Mouse (Mus musculus) hindbrain, embryonic 12.5 days (tissue): Measurements from ENCODE around the gene Wdr81. TPM values are rescaled to one million over a fixed set of nuclear protein-coding genes. Genes with fewer than 3 reads are reported as not detected.

Experiments used
- ATAC-seq: fragments of 200-750 bp; cut with Nextera tagmentation; 2 replicates; pipeline ENCODE4 v1.8.0; 2017; ENCODE audit warnings: moderate TSS enrichment; ENCODE audit not compliant: low FRiP score
- H3K27ac ChIP-seq: fragments of 300-500 bp; sonication (generic); 2 replicates; pipeline ENCODE4 v1.5.1; 2016; ENCODE audit warnings: mild to moderate bottlenecking
- H3K27me3 ChIP-seq: fragments of 300-500 bp; sonication (generic); 2 replicates; pipeline ENCODE4 v1.6.1; 2016; ENCODE audit warnings: mild to moderate bottlenecking
- H3K36me3 ChIP-seq: fragments of 300-500 bp; sonication (generic); 2 replicates; pipeline ENCODE4 v1.6.1; 2016; ENCODE audit warnings: mild to moderate bottlenecking
- H3K4me1 ChIP-seq: fragments of 300-500 bp; sonication (generic); 2 replicates; pipeline ENCODE4 v1.6.1; 2016
- H3K4me2 ChIP-seq: fragments of 300-500 bp; sonication (generic); replicated peaks from 2 replicates; pipeline ENCODE4 v1.6.1; 2016; ENCODE audit warnings: mild to moderate bottlenecking
- H3K4me3 ChIP-seq: fragments of 300-500 bp; sonication (generic); 2 replicates; pipeline ENCODE4 v1.5.1; 2016; ENCODE audit warnings: mild to moderate bottlenecking
- H3K9ac ChIP-seq: fragments of 300-500 bp; sonication (generic); 2 replicates; pipeline ENCODE4 v1.6.1; 2016; ENCODE audit warnings: mild to moderate bottlenecking, moderate library complexity
- H3K9me3 ChIP-seq: fragments of 300-500 bp; sonication (generic); replicated peaks from 2 replicates; pipeline ENCODE4 v1.6.1; 2016; ENCODE audit warnings: mild to moderate bottlenecking
- WGBS: fragments of 180-500 bp; shearing (Covaris S2); methylation state at CpG from one replicate; pipeline ENCODE4 v1.1.7; 2016; 5-methylcytosine and 5-hydroxymethylcytosine counted together
- polyA plus RNA-seq: library from polyadenylated mRNA; unstranded; fragments of >200 nt; fragmentation: Nextera tagmentation; extraction: Ambion mirVana; gene quantifications from 2 replicates; pipeline ENCODE4 v1.2.1, GENCODE M21; 2016

The Wdr81 gene
- polyA plus RNA-seq, 1 experiment from 2014 or later = 9.3 TPM

DNA sequence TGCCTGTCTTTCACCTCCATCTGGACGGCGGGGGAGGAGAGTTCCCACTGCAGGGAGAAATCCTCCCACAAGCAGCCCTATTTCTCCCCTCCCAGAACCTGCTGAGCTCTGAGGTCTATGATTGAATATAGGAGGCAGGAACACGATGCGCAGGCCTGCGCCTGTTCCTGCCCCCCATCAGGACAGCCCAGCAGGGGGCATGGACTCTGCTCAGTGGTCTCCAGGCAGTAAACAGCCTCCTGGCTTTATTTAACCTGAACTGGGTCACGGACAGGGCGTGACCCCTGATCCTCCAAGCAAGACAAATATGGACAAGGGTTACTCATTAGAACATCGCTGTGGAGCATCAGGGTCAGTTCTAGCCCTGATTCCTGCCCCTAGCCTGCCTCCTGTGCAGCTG, 10.8 kb downstream of the Wdr81 start:
- Histone ChIP-seq H3K9ac (no peak overlapping the region), H3K4me2 (no peak overlapping the region), H3K4me3 (no peak overlapping the region), H3K36me3 (peaks cover 33% of the 10 kb centered on the region), H3K27me3 (no peaks in the 10 kb centered on the region), H3K9me3 (no peaks in the 10 kb centered on the region), H3K27ac (no peak overlapping the region), H3K4me1 (peaks cover 5% of the 10 kb centered on the region)
- 29% methylated on average over 8 of the region's 8 CpGs for WGBS
- no peak for ATAC-seq

DNA sequence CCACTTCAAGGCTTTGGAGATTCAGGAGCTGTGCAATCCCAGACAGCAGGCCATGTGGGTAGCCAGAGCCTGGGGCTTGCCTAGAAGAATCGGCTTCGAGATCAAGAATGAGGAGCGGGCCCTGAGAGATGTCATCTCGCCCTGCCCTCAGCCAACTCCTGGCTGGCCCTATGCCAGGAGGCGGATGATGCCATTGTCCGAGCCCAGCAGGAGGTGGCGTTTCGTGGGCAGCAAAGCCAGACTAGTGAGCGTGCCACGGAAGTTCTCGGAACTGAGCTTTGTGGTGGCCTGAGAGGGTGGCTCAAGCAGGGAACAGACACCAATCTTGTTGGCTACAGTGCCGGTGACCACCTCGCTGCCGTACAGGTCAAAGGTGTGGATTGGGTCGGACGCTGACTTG, 12.9 kb downstream of the Wdr81 start:
- no peaks in the 10 kb centered on the region for H3K9me3 ChIP-seq
- H3K4me1 ChIP-seq = peaks cover 5% of the 10 kb centered on the region
- no peak overlapping the region for H3K27ac ChIP-seq
- H3K4me2 ChIP-seq = no peak overlapping the region
- WGBS = 85% methylated on average over 16 of the region's 16 CpGs
- no peak for ATAC-seq
- no peak overlapping the region for H3K4me3 ChIP-seq
- peaks cover 12% of the 10 kb centered on the region; the same call in 1 of the 2 replicates for H3K36me3 ChIP-seq
- H3K27me3 ChIP-seq = no peaks in the 10 kb centered on the region
- H3K9ac ChIP-seq = no peak overlapping the region

DNA sequence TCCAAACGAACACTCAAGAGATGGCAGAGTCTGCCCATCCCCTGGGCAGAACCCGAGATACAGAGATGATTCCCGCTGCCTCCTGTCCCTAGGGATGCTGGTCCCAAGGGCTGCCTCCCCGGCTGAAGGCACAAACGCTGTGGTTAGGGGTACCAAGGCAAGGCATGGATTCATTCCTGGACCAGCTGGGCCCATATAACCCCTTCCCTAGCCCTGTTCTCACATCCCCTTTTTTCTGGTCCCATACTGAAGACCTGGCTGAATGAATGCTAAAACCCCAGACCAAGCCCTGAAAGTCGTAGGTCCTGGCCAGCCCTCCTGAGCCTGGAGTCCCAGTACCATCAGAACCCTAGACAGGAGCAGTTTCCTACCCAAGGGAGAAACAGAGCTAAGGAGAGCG, 13.5 kb downstream of the Wdr81 start:
- Histone ChIP-seq H3K9ac (no peak overlapping the region), H3K4me1 (peaks cover 5% of the 10 kb centered on the region), H3K36me3 (peaks cover 12% of the 10 kb centered on the region; the same call in 1 of the 2 replicates), H3K4me3 (no peak overlapping the region), H3K27me3 (no peaks in the 10 kb centered on the region), H3K9me3 (no peaks in the 10 kb centered on the region), H3K27ac (no peak overlapping the region), H3K4me2 (no peak overlapping the region)
- no peak for ATAC-seq
- WGBS = 92% methylated on average over 7 of the region's 7 CpGs

DNA sequence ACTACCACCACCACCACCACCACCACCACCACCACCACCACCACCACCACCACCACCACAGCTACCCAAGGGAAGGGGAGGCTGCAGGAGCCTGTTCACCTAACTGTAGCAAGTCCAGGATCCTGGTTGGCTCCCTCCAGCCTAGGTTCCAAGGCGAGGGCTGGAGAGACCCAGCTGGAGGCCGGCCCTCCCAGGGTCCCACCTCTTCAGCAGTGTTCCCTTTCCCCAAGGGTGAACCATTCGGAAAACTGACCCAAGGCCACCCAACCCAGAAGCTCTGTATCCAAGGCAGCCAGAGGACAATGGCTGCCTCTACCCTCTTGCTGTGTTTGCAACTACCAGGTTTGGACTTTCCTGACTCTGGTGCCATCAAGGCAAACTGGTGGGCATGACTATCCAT, 14.6 kb downstream of the Wdr81 start:
- H3K4me1 ChIP-seq = peaks cover 5% of the 10 kb centered on the region
- H3K27me3 ChIP-seq = no peaks in the 10 kb centered on the region
- WGBS = 83% methylated on average over 3 of the region's 3 CpGs

DNA sequence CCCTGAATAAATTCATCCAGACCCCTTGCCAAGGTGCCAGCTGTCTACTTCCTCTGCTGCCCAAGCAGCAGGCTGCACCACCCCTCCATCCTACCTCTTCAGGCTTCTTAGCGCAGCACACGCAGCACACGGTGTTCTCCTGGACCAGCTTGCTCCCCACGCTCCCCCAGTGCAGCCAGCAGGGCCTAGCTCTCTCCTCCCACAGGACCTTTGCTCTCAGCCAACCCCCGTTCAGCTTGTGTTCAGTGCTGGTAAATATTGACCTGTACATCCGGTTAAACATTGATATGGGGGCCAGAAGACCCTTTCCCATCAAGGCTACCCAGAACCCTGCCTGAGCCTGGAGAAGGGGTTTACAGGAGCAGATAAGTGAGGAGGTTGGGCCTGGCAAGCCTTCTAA, 15.2 kb downstream of the Wdr81 start, which contains the start of gene Serpinf2:
Serpinf2 (minus strand) TSS at position 229 of the 400 bp plus-strand sequence.
- H3K27ac ChIP-seq = no peak within 1 kb of the TSS
- H3K9ac ChIP-seq = no peak within 1 kb of the TSS
- no peak within 1 kb of the TSS for H3K4me3 ChIP-seq
- H3K36me3 ChIP-seq = peaks cover 6% of the 10 kb centered on the region; the same call in 1 of the 2 replicates
- no peaks in the 10 kb centered on the region for H3K27me3 ChIP-seq
- WGBS = 86% methylated on average over 6 of the region's 6 CpGs
- ATAC-seq = no peak
- H3K4me2 ChIP-seq = no peak within 1 kb of the TSS
- H3K4me1 ChIP-seq = peaks cover 5% of the 10 kb centered on the region
- H3K9me3 ChIP-seq = peaks cover 2% of the 10 kb centered on the region

More for the DNA sequence above, 14.6 kb downstream of the Wdr81 start:
- Histone ChIP-seq H3K27ac (no peak overlapping the region), H3K9me3 (no peaks in the 10 kb centered on the region), H3K9ac (no peak overlapping the region), H3K4me3 (no peak overlapping the region), H3K36me3 (peaks cover 7% of the 10 kb centered on the region; the same call in 1 of the 2 replicates), H3K4me2 (no peak overlapping the region)
- ATAC-seq = no peak

DNA sequence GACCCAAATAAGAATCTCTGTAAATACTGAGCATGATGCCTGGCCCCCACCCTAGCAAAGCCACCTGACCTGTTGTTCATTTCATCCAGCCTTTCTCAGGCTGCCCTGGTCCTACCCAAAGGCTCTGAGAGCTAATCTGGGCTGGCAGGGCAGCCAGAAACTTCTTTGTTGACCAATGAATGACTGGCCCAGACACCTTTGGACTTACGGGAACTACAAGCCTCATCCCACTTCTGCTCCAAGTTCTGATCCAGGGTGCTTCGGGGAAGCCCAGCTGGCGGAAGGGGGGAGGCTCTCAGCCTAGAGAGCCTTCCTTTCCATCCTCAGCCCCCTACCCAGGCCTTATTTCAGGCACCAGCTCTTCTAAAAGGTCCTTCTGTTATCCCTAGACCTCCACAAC, 15.7 kb downstream of the Wdr81 start:
- Histone ChIP-seq H3K4me3 (no peak overlapping the region), H3K36me3 (peaks cover 6% of the 10 kb centered on the region; the same call in 1 of the 2 replicates), H3K9ac (no peak overlapping the region), H3K4me1 (peaks cover 2% of the 10 kb centered on the region), H3K9me3 (peaks cover 6% of the 10 kb centered on the region), H3K4me2 (no peak overlapping the region), H3K27me3 (no peaks in the 10 kb centered on the region), H3K27ac (no peak overlapping the region)
- 93% methylated on average over 3 of the region's 3 CpGs for WGBS
- no peak for ATAC-seq

DNA sequence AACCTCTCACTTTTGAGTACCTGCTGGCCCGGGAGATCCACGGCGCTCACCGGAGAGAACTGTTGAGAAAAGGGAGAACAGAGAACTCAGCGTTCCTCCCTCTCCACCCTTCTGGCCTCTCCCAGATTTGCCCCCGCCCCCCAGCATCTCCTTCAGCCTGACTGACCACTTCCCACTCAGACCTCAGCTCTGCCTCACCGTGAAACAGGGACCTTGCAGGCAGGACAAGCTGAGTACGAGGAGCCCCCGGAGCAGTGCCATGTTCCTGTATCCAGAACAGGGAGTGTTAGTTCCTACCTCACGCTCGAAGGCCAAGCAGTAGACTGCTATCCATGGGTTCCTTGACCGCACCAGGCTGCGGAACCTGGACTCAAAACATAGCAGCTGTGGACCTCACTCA, 16.3 kb downstream of the Wdr81 start:
- peaks cover 6% of the 10 kb centered on the region for H3K9me3 ChIP-seq
- WGBS = 90% methylated on average over 13 of the region's 13 CpGs
- no peaks in the 10 kb centered on the region for H3K4me1 ChIP-seq
- no peak for ATAC-seq
- H3K4me2 ChIP-seq = no peak overlapping the region
- no peak overlapping the region for H3K4me3 ChIP-seq
- no peaks in the 10 kb centered on the region for H3K27me3 ChIP-seq
- peaks cover 6% of the 10 kb centered on the region; the same call in 1 of the 2 replicates for H3K36me3 ChIP-seq
- no peak overlapping the region for H3K27ac ChIP-seq
- H3K9ac ChIP-seq = no peak overlapping the region

DNA sequence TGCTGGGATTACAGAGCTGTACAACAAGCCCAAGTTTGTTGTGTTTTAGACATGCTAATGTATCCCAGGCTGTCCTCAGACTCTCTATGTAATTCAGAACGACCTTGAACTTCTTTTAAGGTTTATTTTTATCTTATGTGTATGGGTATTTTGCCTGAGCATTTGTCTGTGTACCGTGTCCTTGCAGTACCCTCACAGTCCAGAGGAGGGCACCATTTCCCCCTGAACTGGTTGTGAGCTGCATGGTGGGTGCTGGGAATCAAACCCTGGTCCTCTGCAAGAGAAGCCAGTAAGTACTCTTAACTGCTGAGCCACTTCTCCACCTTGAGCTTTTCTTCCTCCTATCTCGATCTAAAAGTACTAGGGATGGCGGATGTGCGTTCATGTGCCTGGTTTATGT, 20.4 kb downstream of the Wdr81 start:
- H3K27ac ChIP-seq = no peak overlapping the region
- no peak overlapping the region for H3K9ac ChIP-seq
- H3K36me3 ChIP-seq = no peaks in the 10 kb centered on the region
- H3K27me3 ChIP-seq = no peaks in the 10 kb centered on the region
- no peak overlapping the region for H3K4me3 ChIP-seq
- no peak for ATAC-seq
- H3K9me3 ChIP-seq = peaks cover 6% of the 10 kb centered on the region
- no peaks in the 10 kb centered on the region for H3K4me1 ChIP-seq
- 86% methylated on average over 5 of the region's 5 CpGs for WGBS
- no peak overlapping the region for H3K4me2 ChIP-seq

DNA sequence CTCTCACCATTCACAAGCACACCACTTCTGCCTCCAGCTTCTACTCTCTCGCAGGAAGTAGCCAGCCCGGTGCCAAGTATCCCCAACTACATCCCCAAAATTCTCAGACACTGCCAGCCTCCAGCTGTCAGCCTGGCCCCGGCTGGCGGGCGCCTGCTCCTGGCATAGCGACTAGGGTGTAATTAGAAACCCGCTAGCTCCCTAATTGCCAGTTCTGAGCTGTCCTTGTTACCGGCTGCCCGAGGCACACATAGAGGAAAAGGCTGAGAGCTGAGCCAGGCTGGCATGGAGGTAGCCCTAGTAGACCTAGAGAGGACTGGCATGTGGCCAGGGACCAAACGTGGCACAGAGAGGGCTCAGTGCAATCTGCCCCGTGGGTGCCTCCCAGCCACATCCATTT, 23.2 kb downstream of the Wdr81 start:
- Histone ChIP-seq H3K4me1 (no peaks in the 10 kb centered on the region), H3K27me3 (no peaks in the 10 kb centered on the region), H3K27ac (no peak overlapping the region), H3K36me3 (no peaks in the 10 kb centered on the region), H3K4me3 (no peak overlapping the region), H3K4me2 (no peak overlapping the region), H3K9ac (no peak overlapping the region), H3K9me3 (peaks cover 6% of the 10 kb centered on the region)
- no peak for ATAC-seq
- 81% methylated on average over 11 of the region's 11 CpGs for WGBS

DNA sequence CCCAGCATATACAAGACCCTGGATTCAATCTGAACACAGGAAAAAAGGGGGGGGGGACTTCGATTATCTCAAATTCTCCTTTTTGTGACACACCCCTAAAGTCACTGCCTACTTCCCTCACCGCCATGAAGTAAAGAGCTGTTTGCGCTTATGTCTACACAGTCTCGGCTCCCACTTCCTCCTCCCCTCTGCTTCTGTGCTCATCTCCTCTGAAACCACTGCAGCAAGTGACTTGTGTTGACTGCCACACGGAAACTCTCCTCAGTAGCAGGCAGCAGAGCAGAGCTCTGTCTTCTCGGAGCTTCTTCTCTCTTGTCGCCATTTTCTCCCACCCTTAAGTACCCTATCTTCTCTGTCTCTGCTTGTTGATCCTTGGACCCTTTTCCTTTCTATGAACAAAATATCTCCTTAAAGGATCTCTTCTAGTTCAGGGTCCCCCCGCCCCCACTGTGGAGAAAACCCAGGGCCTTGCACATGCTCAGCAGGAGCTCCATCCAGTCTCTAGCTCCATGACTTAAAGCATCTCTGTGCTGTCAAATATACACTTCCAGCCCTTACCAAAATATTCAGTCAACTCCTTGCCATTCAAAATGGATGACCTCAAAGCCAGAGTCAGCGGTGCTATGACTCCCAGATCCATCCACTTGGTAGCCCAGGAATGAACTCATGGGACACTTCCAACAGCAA, 25.4 kb downstream of the Wdr81 start:
- Histone ChIP-seq H3K4me3 (no peak overlapping the region), H3K36me3 (no peaks in the 10 kb centered on the region), H3K4me1 (no peaks in the 10 kb centered on the region), H3K4me2 (no peak overlapping the region), H3K27ac (no peak overlapping the region), H3K27me3 (no peaks in the 10 kb centered on the region; the same call in 1 of the 2 replicates), H3K9me3 (peaks cover 2% of the 10 kb centered on the region), H3K9ac (no peak overlapping the region)
- no peak for ATAC-seq
- 90% methylated on average over 9 of the region's 9 CpGs for WGBS

DNA sequence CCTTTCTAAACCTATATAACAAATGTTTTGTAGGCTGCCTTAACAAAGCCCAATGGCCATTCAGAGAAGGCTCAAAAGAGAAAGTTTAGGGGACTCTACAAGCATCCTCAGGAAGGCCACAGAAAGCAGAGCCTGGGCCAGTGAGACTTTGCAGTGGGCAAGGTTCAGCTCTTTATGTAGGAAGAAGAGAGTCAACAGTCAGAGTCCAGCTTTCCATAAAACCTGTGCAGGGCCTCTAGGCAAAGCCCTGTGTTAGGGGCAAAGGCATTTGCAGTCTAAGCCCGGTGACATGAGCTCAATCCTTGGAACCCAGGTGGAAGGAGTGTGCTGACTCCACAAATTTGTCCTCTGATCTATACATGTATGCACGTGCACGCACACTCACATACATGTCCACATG, 30.1 kb downstream of the Wdr81 start:
- no peaks in the 10 kb centered on the region for H3K9me3 ChIP-seq
- H3K9ac ChIP-seq = no peak overlapping the region
- no peak overlapping the region for H3K4me3 ChIP-seq
- no peak for ATAC-seq
- H3K27ac ChIP-seq = no peak overlapping the region
- peaks cover 15% of the 10 kb centered on the region for H3K4me1 ChIP-seq
- H3K27me3 ChIP-seq = no peaks in the 10 kb centered on the region; the same call in 1 of the 2 replicates
- WGBS = 96% methylated on average over 3 of the region's 3 CpGs
- H3K36me3 ChIP-seq = no peaks in the 10 kb centered on the region
- H3K4me2 ChIP-seq = no peak overlapping the region

DNA sequence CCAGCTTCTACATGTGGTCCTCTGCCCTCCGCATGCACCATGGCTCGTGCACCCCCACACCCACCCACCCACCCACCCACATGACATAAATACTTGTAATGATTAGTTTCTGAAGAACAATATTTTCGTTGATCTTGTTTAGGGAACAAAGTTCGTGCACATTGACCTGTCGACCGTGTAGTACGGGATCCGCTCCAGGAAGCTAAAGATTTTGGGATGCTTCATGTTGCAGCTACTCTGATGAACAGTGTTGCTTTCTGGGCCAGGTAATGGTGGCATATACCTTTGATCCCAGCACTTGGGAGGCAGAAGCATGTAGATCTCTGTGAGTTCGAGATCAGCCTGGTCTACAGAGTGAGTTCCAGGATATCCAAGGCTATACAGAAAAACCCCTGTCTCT, 30.5 kb downstream of the Wdr81 start:
- Histone ChIP-seq H3K4me3 (no peak overlapping the region), H3K9ac (no peak overlapping the region), H3K9me3 (no peaks in the 10 kb centered on the region), H3K27me3 (no peaks in the 10 kb centered on the region; the same call in 1 of the 2 replicates), H3K36me3 (no peaks in the 10 kb centered on the region), H3K4me2 (no peak overlapping the region), H3K4me1 (peaks cover 15% of the 10 kb centered on the region), H3K27ac (no peak overlapping the region)
- ATAC-seq = no peak
- WGBS = 91% methylated on average over 9 of the region's 9 CpGs

DNA sequence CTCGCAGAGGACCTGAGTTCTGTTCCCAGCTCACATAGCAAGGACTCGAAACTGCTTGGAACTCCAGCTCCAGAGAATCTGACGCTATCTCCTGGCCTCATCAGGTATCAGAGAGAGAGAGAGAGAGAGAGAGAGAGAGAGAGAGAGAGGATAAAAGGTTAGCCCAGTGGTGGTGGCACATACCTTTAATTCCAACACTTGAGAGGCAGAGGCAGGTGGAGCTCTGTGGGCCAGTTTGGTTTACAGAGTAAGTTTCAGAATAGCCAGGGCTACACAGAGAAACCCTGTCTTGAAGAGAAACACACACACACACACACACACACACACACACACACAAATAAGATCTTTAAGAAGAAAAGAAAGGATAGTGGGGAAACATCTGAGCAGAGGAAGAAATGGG, 31.4 kb downstream of the Wdr81 start:
- no peak overlapping the region for H3K4me3 ChIP-seq
- H3K27me3 ChIP-seq = no peaks in the 10 kb centered on the region; the same call in 1 of the 2 replicates
- H3K27ac ChIP-seq = no peak overlapping the region
- H3K4me1 ChIP-seq = peaks cover 15% of the 10 kb centered on the region
- H3K9ac ChIP-seq = no peak overlapping the region
- H3K4me2 ChIP-seq = no peak overlapping the region
- H3K9me3 ChIP-seq = no peaks in the 10 kb centered on the region
- 85% methylated on average over 3 of the region's 3 CpGs for WGBS
- H3K36me3 ChIP-seq = no peaks in the 10 kb centered on the region
- no peak for ATAC-seq
